Mouse (Mus musculus) heart, embryonic 11.5 days (tissue): ENCODE data around the gene Aff3. TPM values are rescaled to one million over a fixed set of nuclear protein-coding genes. Genes with fewer than 3 reads are reported as not detected.

ENCODE experiments used
- ATAC-seq: fragments of 200-750 bp; cut with Nextera tagmentation; replicated peaks from 2 replicates; pipeline ENCODE4 v1.8.0; 2017; ENCODE audit warnings: moderate library complexity; ENCODE audit not compliant: insufficient number of reproducible peaks, low FRiP score, low TSS enrichment
- H3K27ac ChIP-seq: fragments of 300-500 bp; sonication (generic); 2 replicates; pipeline ENCODE4 v1.5.1; 2014; ENCODE audit warnings: mild to moderate bottlenecking, low read depth, low read length
- H3K27me3 ChIP-seq: fragments of 300-500 bp; sonication (generic); 2 replicates; pipeline ENCODE4 v1.6.1; 2014; ENCODE audit warnings: mild to moderate bottlenecking, low read length, mixed read lengths; ENCODE audit not compliant: control insufficient read depth, insufficient read depth
- H3K36me3 ChIP-seq: fragments of 300-500 bp; sonication (generic); 2 replicates; pipeline ENCODE4 v1.6.1; 2014; ENCODE audit warnings: mild to moderate bottlenecking, low read length, moderate library complexity, mixed read lengths; ENCODE audit not compliant: control insufficient read depth, insufficient read depth
- H3K4me1 ChIP-seq: fragments of 300-500 bp; sonication (generic); 2 replicates; pipeline ENCODE4 v1.6.1; 2014; ENCODE audit warnings: low read length; ENCODE audit not compliant: control insufficient read depth, insufficient read depth
- H3K4me2 ChIP-seq: fragments of 300-500 bp; sonication (generic); 2 replicates; pipeline ENCODE4 v1.6.1; 2014; ENCODE audit warnings: mild to moderate bottlenecking, moderate library complexity
- H3K4me3 ChIP-seq: fragments of 300-500 bp; sonication (generic); 2 replicates; pipeline ENCODE4 v1.5.1; 2014; ENCODE audit warnings: low read depth, low read length
- H3K9ac ChIP-seq: fragments of 300-500 bp; sonication (generic); 2 replicates; pipeline ENCODE4 v1.6.1; 2014; ENCODE audit warnings: mild to moderate bottlenecking, low read depth, low read length, moderate library complexity
- H3K9me3 ChIP-seq: fragments of 300-500 bp; sonication (generic); replicated peaks from 2 replicates; pipeline ENCODE4 v1.6.1; 2016; ENCODE audit warnings: low read length; ENCODE audit not compliant: control insufficient read depth
- WGBS: fragments of 180-500 bp; shearing (Covaris S2); extraction: QIAGEN DNeasy Blood & Tissue Kit; methylation state at CpG from one replicate; pipeline ENCODE4 v1.1.7; 2014; ENCODE audit not compliant: insufficient replicate concordance; 5-methylcytosine and 5-hydroxymethylcytosine counted together
- polyA plus RNA-seq: library from polyadenylated mRNA; unstranded; fragments of >200 nt; fragmentation: Nextera tagmentation; extraction: Ambion mirVana; gene quantifications from 2 replicates; pipeline ENCODE4 v1.2.1, GENCODE M21; 2014

The Aff3 gene
- polyA plus RNA-seq, 1 experiment from 2014 or later, result 6.7 TPM

GRCm38 (mm10) chr1:38320126-38320970, 344.4 kb downstream of the Aff3 start:
- WGBS, result 79% methylated on average over 16 of the region's 16 CpGs
- no peak overlapping the region for H3K27ac ChIP-seq
- no peak overlapping the region for H3K4me3 ChIP-seq
- H3K27me3 ChIP-seq, result no peaks in the 10 kb centered on the region
- H3K9me3 ChIP-seq, result no peaks in the 10 kb centered on the region
- no peaks in the 10 kb centered on the region for H3K4me1 ChIP-seq
- H3K9ac ChIP-seq, result no peak overlapping the region
- no peaks in the 10 kb centered on the region for H3K36me3 ChIP-seq
- ATAC-seq, result no peak
- H3K4me2 ChIP-seq, result no peak overlapping the region

GRCm38 (mm10) chr1:38318614-38319013, 346.1 kb downstream of the Aff3 start:
- 69% methylated on average over 2 of the region's 2 CpGs for WGBS
- no peak for ATAC-seq

GRCm38 (mm10) chr1:38315992-38316391, 348.8 kb downstream of the Aff3 start:
- no peak overlapping the region for H3K4me3 ChIP-seq
- 85% methylated on average over 4 of the region's 4 CpGs for WGBS
- H3K27me3 ChIP-seq, result no peaks in the 10 kb centered on the region
- H3K4me1 ChIP-seq, result no peaks in the 10 kb centered on the region
- no peaks in the 10 kb centered on the region for H3K9me3 ChIP-seq
- no peak overlapping the region for H3K4me2 ChIP-seq
- H3K27ac ChIP-seq, result no peak overlapping the region
- H3K9ac ChIP-seq, result no peak overlapping the region
- no peak for ATAC-seq
- no peaks in the 10 kb centered on the region for H3K36me3 ChIP-seq

More at GRCm38 (mm10) chr1:38318614-38319013, 346.1 kb downstream of the Aff3 start:
- Histone ChIP-seq H3K9me3 (no peaks in the 10 kb centered on the region), H3K27ac (no peak overlapping the region), H3K4me1 (no peaks in the 10 kb centered on the region), H3K27me3 (no peaks in the 10 kb centered on the region), H3K4me2 (no peak overlapping the region), H3K36me3 (no peaks in the 10 kb centered on the region), H3K9ac (no peak overlapping the region), H3K4me3 (no peak overlapping the region)

- WGBS, result 79% methylated on average over 8 of the region's 8 CpGs
These were observed 354.3 kb downstream of the Aff3 start for GRCm38 (mm10) chr1:38310496-38310895.

GRCm38 (mm10) chr1:38310076-38310475, 354.7 kb downstream of the Aff3 start:
- Histone ChIP-seq H3K27me3 (no peaks in the 10 kb centered on the region), H3K9ac (no peak overlapping the region), H3K27ac (no peak overlapping the region), H3K4me3 (no peak overlapping the region), H3K4me1 (peaks cover 10% of the 10 kb centered on the region), H3K36me3 (no peaks in the 10 kb centered on the region), H3K4me2 (no peak overlapping the region), H3K9me3 (no peaks in the 10 kb centered on the region)
- no peak for ATAC-seq
- WGBS, result 76% methylated on average over 4 of the region's 4 CpGs

More at GRCm38 (mm10) chr1:38310496-38310895, 354.3 kb downstream of the Aff3 start:
- no peak overlapping the region for H3K27ac ChIP-seq
- H3K4me1 ChIP-seq, result peaks cover 10% of the 10 kb centered on the region
- no peaks in the 10 kb centered on the region for H3K27me3 ChIP-seq
- H3K4me2 ChIP-seq, result no peak overlapping the region
- H3K4me3 ChIP-seq, result no peak overlapping the region
- H3K36me3 ChIP-seq, result no peaks in the 10 kb centered on the region
- H3K9ac ChIP-seq, result no peak overlapping the region
- ATAC-seq, result no peak
- H3K9me3 ChIP-seq, result no peaks in the 10 kb centered on the region

- H3K4me2 ChIP-seq, result no peak overlapping the region
These were observed 355.4 kb downstream of the Aff3 start for GRCm38 (mm10) chr1:38309341-38309740.

GRCm38 (mm10) chr1:38308705-38308996, 356.1 kb downstream of the Aff3 start:
- Histone ChIP-seq H3K4me2 (no peak overlapping the region), H3K27ac (no peak overlapping the region), H3K9me3 (no peaks in the 10 kb centered on the region), H3K27me3 (no peaks in the 10 kb centered on the region), H3K4me1 (peaks cover 14% of the 10 kb centered on the region), H3K9ac (no peak overlapping the region), H3K36me3 (no peaks in the 10 kb centered on the region), H3K4me3 (no peak overlapping the region)
- ATAC-seq, result no peak
- 65% methylated on average over 3 of the region's 3 CpGs for WGBS

More at GRCm38 (mm10) chr1:38309341-38309740, 355.4 kb downstream of the Aff3 start:
- H3K9ac ChIP-seq, result no peak overlapping the region
- H3K36me3 ChIP-seq, result no peaks in the 10 kb centered on the region
- H3K9me3 ChIP-seq, result no peaks in the 10 kb centered on the region
- 87% methylated on average over 8 of the region's 8 CpGs for WGBS
- H3K4me1 ChIP-seq, result peaks cover 14% of the 10 kb centered on the region
- H3K4me3 ChIP-seq, result no peak overlapping the region
- no peak overlapping the region for H3K27ac ChIP-seq
- H3K27me3 ChIP-seq, result no peaks in the 10 kb centered on the region
- ATAC-seq, result no peak

- H3K4me2 ChIP-seq, result no peak overlapping the region
- H3K4me3 ChIP-seq, result no peak overlapping the region
- peaks cover 14% of the 10 kb centered on the region for H3K4me1 ChIP-seq
- peak; percentile 63; the same call in 1 of the 2 replicates for ATAC-seq
- no peak overlapping the region for H3K9ac ChIP-seq
- no peaks in the 10 kb centered on the region for H3K27me3 ChIP-seq
- no peaks in the 10 kb centered on the region for H3K9me3 ChIP-seq
- H3K27ac ChIP-seq, result peak overlapping the region; percentile 58
- 59% methylated on average over 7 of the region's 7 CpGs for WGBS
- H3K36me3 ChIP-seq, result no peaks in the 10 kb centered on the region
These were observed 356.7 kb downstream of the Aff3 start for GRCm38 (mm10) chr1:38307821-38308704.
